Mouse (Mus musculus) adrenal gland, postnatal 36 days (tissue): ENCODE results near the gene Ces1c. TPM values are rescaled to one million over a fixed set of nuclear protein-coding genes. Genes with fewer than 3 reads are reported as not detected.

Experiments
- DNase-seq, 2 experiments: peaks; one replicate each; pipeline ENCODE4 v3.0.0; 2021; ENCODE audit warnings: mixed read lengths in 1 of 2
- long read RNA-seq, 2 experiments: library from polyadenylated mRNA; stranded (forward); transcript quantifications; one replicate each; pipeline ENCODE4 v2.0.0; 2021; ENCODE audit warnings: borderline sequencing depth in 2 of 2
- total RNA-seq, 2 experiments: library from RNA; stranded (reverse); gene quantifications; 2 replicates each; pipeline ENCODE4 v1.2.3; 2021

Ces1c gene
- total RNA-seq, result under 1 TPM in 1 of 2 experiments, not detected in 1; 0.76 TPM
- long read RNA-seq, experiment 1, result 0 reads
- long read RNA-seq, experiment 2, partial matches to known transcripts, result 0 of 2 reads
- long read RNA-seq, experiment 2, other reads (novel, unspliced or antisense), result 0 of 2 reads

- DNase-seq, result no peak
Measured at GRCm38 (mm10) chr8:93131233-93131980, at the start of gene Ces1c. Ces1c (minus strand) TSS chr8:93131283.

GRCm38 (mm10) chr8:93180581-93181129 is 49.6 kb upstream of the Ces1c start:
- DNase-seq, result no peak

- DNase-seq, result no peak
Measured at GRCm38 (mm10) chr8:93176593-93176992, 45.5 kb upstream of the Ces1c start.

GRCm38 (mm10) chr8:93174554-93174953 is 43.5 kb upstream of the Ces1c start:
- DNase-seq, result no peak

- DNase-seq, result peak in 1 of 2 experiments; percentile 15
Measured at GRCm38 (mm10) chr8:93171846-93172590, 40.9 kb upstream of the Ces1c start.

- no peak for DNase-seq
Measured at GRCm38 (mm10) chr8:93163363-93163762, 32.3 kb upstream of the Ces1c start.

- DNase-seq, result no peak
Measured at GRCm38 (mm10) chr8:93151401-93151800, 20.3 kb upstream of the Ces1c start.

GRCm38 (mm10) chr8:93147331-93147730 is 16.2 kb upstream of the Ces1c start:
- DNase-seq, result no peak

- DNase-seq, result peak; percentile 21 to 59
Measured at GRCm38 (mm10) chr8:93140696-93141095, 9.6 kb upstream of the Ces1c start.

GRCm38 (mm10) chr8:93132196-93132595 is 1.1 kb upstream of the Ces1c start:
- DNase-seq, result no peak

- peak; percentile 1 to 18 for DNase-seq
Measured at GRCm38 (mm10) chr8:93126476-93126875, 4.6 kb downstream of the Ces1c start.

GRCm38 (mm10) chr8:93122005-93122404 is 9.1 kb downstream of the Ces1c start:
- DNase-seq, result no peak

GRCm38 (mm10) chr8:93095376-93095775 is 35.7 kb downstream of the Ces1c start:
- DNase-seq, result peak; percentile 14 to 46

GRCm38 (mm10) chr8:93091324-93091723 is 39.8 kb downstream of the Ces1c start:
- DNase-seq, result no peak

GRCm38 (mm10) chr8:93088686-93089122 is 42.4 kb downstream of the Ces1c start:
- no peak for DNase-seq

GRCm38 (mm10) chr8:93088193-93088592 is 42.9 kb downstream of the Ces1c start:
- no peak for DNase-seq

GRCm38 (mm10) chr8:93079887-93080286 is 51.2 kb downstream of the Ces1c start, which contains the start of gene Ces1b:
Ces1b (minus strand) TSS chr8:93080017.
- no peak for DNase-seq

GRCm38 (mm10) chr8:93075251-93075650 is 55.8 kb downstream of the Ces1c start:
- peak in 1 of 2 experiments; percentile 16 for DNase-seq

- DNase-seq, result no peak
Measured at GRCm38 (mm10) chr8:93063416-93064117, 67.5 kb downstream of the Ces1c start.

GRCm38 (mm10) chr8:93059185-93059584 is 71.9 kb downstream of the Ces1c start:
- DNase-seq, result peak; percentile 50 to 68

- no peak for DNase-seq
Measured at GRCm38 (mm10) chr8:93055238-93055637, 75.8 kb downstream of the Ces1c start.
